Mouse (Mus musculus) erythroblast, embryonic 14.5 days (primary cell): Measurements from ENCODE around the gene Gsk3b.

Source experiments
- GATA1 ChIP-seq: IDR thresholded peaks from 2 replicates; pipeline ENCODE4 v1.6.1; 2012; ENCODE audit warnings: low read length, inconsistent platforms, mixed read lengths
- TAL1 ChIP-seq: IDR thresholded peaks from 3 replicates; pipeline ENCODE4 v1.6.1; 2012; ENCODE audit warnings: low read length, inconsistent platforms, mixed read lengths

DNA sequence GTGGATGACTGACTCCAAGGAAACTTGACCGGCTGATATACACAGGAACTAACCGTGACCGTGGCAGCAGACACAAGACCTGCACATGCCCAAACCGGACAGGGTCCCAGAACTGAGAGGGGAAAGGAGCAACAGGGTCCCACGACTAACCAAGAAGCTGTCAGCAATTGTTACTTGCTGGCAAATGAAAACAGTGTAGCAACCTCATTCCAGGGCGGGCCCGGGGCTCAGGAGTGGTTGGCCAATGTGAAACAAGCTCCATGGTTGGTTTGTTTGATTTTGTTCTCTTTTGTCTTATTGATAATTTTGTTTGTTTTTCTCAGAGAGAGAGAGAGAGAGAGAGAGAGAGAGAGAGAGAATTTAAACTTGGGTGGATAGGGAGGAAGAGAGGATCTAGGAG is 192.2 kb downstream of the Gsk3b start:
- TF ChIP-seq GATA1 (no peak), TAL1 (no peak)
